Mouse (Mus musculus): ENCODE results near the gene Efl1. TPM values are rescaled to one million over a fixed set of nuclear protein-coding genes. Genes with fewer than 3 reads are reported as not detected.
A peak's percentile ranks its signal among the peaks of the same experiment; 100 is the strongest.

The Efl1 gene
- total RNA-seq (2021), result 10 to 100 TPM; 15.1 to 18.2 TPM
- long read RNA-seq, experiment 1, transcript Efl1-201 (20 exons, 3,610 nt), result major isoform, 6 of 12 reads
- long read RNA-seq, experiment 1, partial matches to known transcripts, result 3 of 12 reads
- long read RNA-seq, experiment 1, other reads (novel, unspliced or antisense), result 2 of 12 reads
- long read RNA-seq, experiment 2, partial matches to known transcripts, result 1 of 4 reads
- long read RNA-seq, experiment 2, other reads (novel, unspliced or antisense), result 0 of 4 reads

- no peak for TF ChIP-seq CTCF (IDR thresholded peaks at IDR 0.05)
- Histone ChIP-seq H3K4me3 (peak within 1 kb of the TSS; percentile 78), H3K27ac (peak within 1 kb of the TSS; percentile 70)
- intact Hi-C loops (cut with DNase I), result no loop called here
- DNase-seq (ENCODE audit: extremely low spot score in 1 of 2, low spot score in 2 of 2), result peak; percentile 97
These were observed at the start of gene Efl1, which contains the start of gene Saxo2 for GRCm38 (mm10) chr7:82648353-82649080. Gene Efl1 (plus strand): TSS chr7:82648614. Gene Saxo2 (minus strand): TSS chr7:82648528.

GRCm38 (mm10) chr7:82602008-82602407 is 46.4 kb upstream of the Efl1 start:
- H3K27ac ChIP-seq, result no peak overlapping the region
- intact Hi-C loops (cut with DNase I), result no loop called here
- DNase-seq (ENCODE audit: extremely low spot score in 1 of 2, low spot score in 2 of 2), result no peak

GRCm38 (mm10) chr7:82605425-82605824 is 43.0 kb upstream of the Efl1 start:
- H3K4me3 ChIP-seq, result no peak overlapping the region
- TF ChIP-seq CTCF (IDR thresholded peaks at IDR 0.05), result no peak
- DNase-seq (ENCODE audit: extremely low spot score in 1 of 2, low spot score in 2 of 2), result no peak
- intact Hi-C loops (cut with DNase I), result no loop called here
- no peak overlapping the region for H3K27ac ChIP-seq

More at GRCm38 (mm10) chr7:82602008-82602407, 46.4 kb upstream of the Efl1 start:
- no peak for TF ChIP-seq CTCF (IDR thresholded peaks at IDR 0.05)
- H3K4me3 ChIP-seq, result no peak overlapping the region

- peak; percentile 42 for TF ChIP-seq CTCF (IDR thresholded peaks at IDR 0.05)
- Histone ChIP-seq H3K4me3 (no peak overlapping the region), H3K27ac (no peak overlapping the region)
- no peak for DNase-seq (ENCODE audit: extremely low spot score in 1 of 2, low spot score in 2 of 2)
- intact Hi-C loops (cut with DNase I), result loop anchor here (5.0 kb wide), 1 partner anchor 267 kb away; no protein-coding TSS in a partner anchor
These were observed 38.8 kb upstream of the Efl1 start for GRCm38 (mm10) chr7:82609629-82610028.

- Histone ChIP-seq H3K4me3 (no peak overlapping the region), H3K27ac (no peak overlapping the region)
- intact Hi-C loops (cut with DNase I), result no loop called here
- TF ChIP-seq CTCF (IDR thresholded peaks at IDR 0.05), result no peak
- DNase-seq (ENCODE audit: extremely low spot score in 1 of 2, low spot score in 2 of 2), result no peak
These were observed 23.1 kb upstream of the Efl1 start for GRCm38 (mm10) chr7:82625342-82625741.

- no peak overlapping the region for H3K27ac ChIP-seq
- TF ChIP-seq CTCF (IDR thresholded peaks at IDR 0.05), result no peak
- no peak overlapping the region for H3K4me3 ChIP-seq
- DNase-seq (ENCODE audit: extremely low spot score in 1 of 2, low spot score in 2 of 2), result no peak
- intact Hi-C loops (cut with DNase I), result no loop called here
These were observed 1.2 kb upstream of the Efl1 start for GRCm38 (mm10) chr7:82647183-82647582.

- H3K4me3 ChIP-seq, result peak overlapping the region; percentile 78
- no peak for DNase-seq (ENCODE audit: extremely low spot score in 1 of 2, low spot score in 2 of 2)
- TF ChIP-seq CTCF (IDR thresholded peaks at IDR 0.05), result no peak
- no peak overlapping the region for H3K27ac ChIP-seq
- intact Hi-C loops (cut with DNase I), result no loop called here
These were observed 505 bp upstream of the Efl1 start for GRCm38 (mm10) chr7:82647909-82648308.

GRCm38 (mm10) chr7:82649081-82649445 is 649 bp downstream of the Efl1 start:
- Histone ChIP-seq H3K4me3 (peak overlapping the region; percentile 78), H3K27ac (no peak overlapping the region)
- intact Hi-C loops (cut with DNase I), result no loop called here
- DNase-seq (ENCODE audit: extremely low spot score in 1 of 2, low spot score in 2 of 2), result no peak
- TF ChIP-seq CTCF (IDR thresholded peaks at IDR 0.05), result no peak

GRCm38 (mm10) chr7:82664604-82665003 is 16.2 kb downstream of the Efl1 start:
- TF ChIP-seq CTCF (IDR thresholded peaks at IDR 0.05), result no peak

GRCm38 (mm10) chr7:82676001-82676400 is 27.6 kb downstream of the Efl1 start:
- Histone ChIP-seq H3K4me3 (no peak overlapping the region), H3K27ac (no peak overlapping the region)
- DNase-seq (ENCODE audit: extremely low spot score in 1 of 2, low spot score in 2 of 2), result no peak
- intact Hi-C loops (cut with DNase I), result no loop called here
- TF ChIP-seq CTCF (IDR thresholded peaks at IDR 0.05), result no peak

More at GRCm38 (mm10) chr7:82664604-82665003, 16.2 kb downstream of the Efl1 start:
- no peak overlapping the region for H3K27ac ChIP-seq
- intact Hi-C loops (cut with DNase I), result no loop called here
- H3K4me3 ChIP-seq, result no peak overlapping the region
- DNase-seq (ENCODE audit: extremely low spot score in 1 of 2, low spot score in 2 of 2), result no peak

- peak; percentile 56 for TF ChIP-seq CTCF (IDR thresholded peaks at IDR 0.05)
- no peak overlapping the region for H3K27ac ChIP-seq
- intact Hi-C loops (cut with DNase I), result no loop called here
- H3K4me3 ChIP-seq, result no peak overlapping the region
- DNase-seq (ENCODE audit: extremely low spot score in 1 of 2, low spot score in 2 of 2), result no peak
These were observed 28.4 kb downstream of the Efl1 start for GRCm38 (mm10) chr7:82676834-82677233.

- no peak for TF ChIP-seq CTCF (IDR thresholded peaks at IDR 0.05)
- intact Hi-C loops (cut with DNase I), result no loop called here
- no peak for DNase-seq (ENCODE audit: extremely low spot score in 1 of 2, low spot score in 2 of 2)
- Histone ChIP-seq H3K27ac (no peak overlapping the region), H3K4me3 (no peak overlapping the region)
These were observed 31.5 kb downstream of the Efl1 start for GRCm38 (mm10) chr7:82679901-82680300.
